Mouse (Mus musculus) lung, adult 2 months (tissue): ENCODE results near the gene Mical3.

Source experiments
- CTCF ChIP-seq: fragments of 200-500 bp; IDR thresholded peaks from 2 replicates; pipeline ENCODE4 v1.5.1; 2011; ENCODE audit warnings: mild to moderate bottlenecking, low read length, control low read depth; ENCODE audit not compliant: insufficient read depth
- POLR2A ChIP-seq: fragments of 200-500 bp; IDR thresholded peaks from 2 replicates; pipeline ENCODE4 v1.6.1; 2011; ENCODE audit warnings: low read depth, mild to moderate bottlenecking, control low read depth, low read length, borderline replicate concordance; ENCODE audit errors: extremely low read depth

- no peak for TF ChIP-seq CTCF
- no peak for TF ChIP-seq POLR2A
Observed at GRCm38 (mm10) chr6:121102941-121103340, 27.9 kb downstream of the Mical3 start.
